Mouse (Mus musculus): ENCODE data around the gene Pigm.
A peak's percentile ranks its signal among the peaks of the same experiment; 100 is the strongest.

GRCm38 (mm10) chr1:172368768-172369418, 7.5 kb upstream of the Pigm start:
- TF ChIP-seq CTCF (IDR thresholded peaks at IDR 0.05; ENCODE audit: low read depth, low read length) (peak; percentile 26; the same call in 1 of the 2 replicates), POLR2A (IDR thresholded peaks at IDR 0.05; ENCODE audit: borderline replicate concordance, low read depth, low read length) (no peak)
